Mouse (Mus musculus): ENCODE data around the gene Lmo4.

Lmo4 gene

DNA sequence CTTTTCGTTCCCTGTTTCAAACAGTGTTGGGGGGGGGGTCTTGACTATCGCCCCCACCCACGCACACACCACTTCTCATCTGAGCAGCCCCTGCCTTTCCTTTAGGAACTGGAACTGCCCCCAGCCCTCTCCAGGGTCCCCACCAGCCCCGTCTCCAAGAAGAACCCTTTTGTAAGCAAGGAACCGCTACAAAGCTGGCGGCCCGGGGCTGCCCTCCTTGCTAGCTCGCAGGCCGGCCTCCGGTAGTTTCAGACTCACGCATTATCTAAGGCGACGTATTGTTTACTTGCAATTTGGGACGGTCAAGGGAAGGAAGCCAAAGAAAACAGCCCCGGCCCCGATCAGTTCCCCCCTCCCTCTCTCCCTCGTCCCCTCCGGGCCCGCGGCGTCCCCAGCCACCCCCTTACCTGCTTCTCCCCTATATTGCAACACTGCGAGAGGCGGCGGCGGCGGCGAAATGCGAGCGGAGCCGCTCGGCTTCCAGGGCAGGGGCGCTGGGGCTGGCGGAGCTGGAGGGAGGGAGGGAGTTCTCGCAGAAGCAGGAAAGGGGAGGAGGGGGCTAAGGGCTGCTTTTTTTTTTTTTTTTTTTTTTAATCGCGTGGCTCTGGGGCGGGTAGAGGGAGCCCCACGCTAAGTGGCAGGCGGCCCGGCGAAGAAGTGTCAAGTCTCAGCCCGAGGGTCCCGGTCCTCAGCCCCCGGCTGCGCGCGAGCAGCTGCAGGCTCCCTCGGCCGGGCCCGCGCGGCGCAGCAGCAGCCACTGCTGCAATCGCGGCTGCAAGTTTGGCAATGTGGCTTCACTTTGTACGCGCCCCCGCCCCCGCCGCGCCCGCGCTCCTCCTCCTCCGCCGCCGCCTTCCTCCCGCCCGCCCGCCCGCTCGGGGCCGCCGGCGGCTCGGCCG, at the start of gene Lmo4:
Gene Lmo4 (minus strand): TSS at position 808 of the 899 bp plus-strand sequence.
- DNase-seq (ENCODE audit: low spot score in 2 of 2) = peak; percentile 57 to 59

DNA sequence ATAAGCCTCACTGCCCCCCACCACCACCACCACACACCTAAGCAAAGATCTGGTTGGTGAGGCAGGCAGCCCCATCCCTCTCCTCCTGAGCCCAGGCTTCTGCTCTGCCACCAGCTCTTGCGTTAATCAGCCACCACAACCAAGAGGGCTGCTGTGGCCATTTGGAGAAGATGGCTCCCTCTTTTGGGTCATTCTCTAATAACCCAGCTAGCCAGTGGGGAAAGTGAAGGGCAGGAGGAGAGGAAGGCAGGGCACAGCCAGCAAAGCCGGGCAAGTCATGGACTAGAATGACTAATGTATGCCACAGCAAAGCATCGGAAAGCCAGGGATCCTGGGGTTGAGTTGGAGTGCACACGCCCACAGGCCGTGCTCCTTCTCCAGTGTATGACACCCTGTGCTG, 49.3 kb upstream of the Lmo4 start:
- no peak for DNase-seq (ENCODE audit: low spot score in 2 of 2)

DNA sequence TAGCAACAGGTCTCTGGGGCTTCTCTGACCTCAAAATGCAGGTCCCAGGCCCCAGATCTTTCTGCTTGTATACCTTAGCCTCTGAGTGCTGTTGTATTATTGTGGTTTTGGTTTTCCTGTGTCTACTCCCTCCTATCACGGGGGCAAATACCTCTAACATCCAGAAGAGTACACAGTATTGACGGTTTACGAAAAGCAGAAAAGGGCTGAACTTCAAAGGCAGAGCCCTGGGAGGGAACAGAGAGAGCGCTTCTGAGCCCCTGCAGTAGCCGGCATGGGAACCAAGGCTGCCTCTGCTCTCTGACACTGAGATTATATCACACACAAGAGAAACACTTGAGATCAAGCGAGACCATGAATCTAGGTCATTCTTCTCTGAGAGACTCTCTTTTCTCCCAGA, 48.0 kb upstream of the Lmo4 start:
- DNase-seq (ENCODE audit: low spot score in 2 of 2) = no peak

DNA sequence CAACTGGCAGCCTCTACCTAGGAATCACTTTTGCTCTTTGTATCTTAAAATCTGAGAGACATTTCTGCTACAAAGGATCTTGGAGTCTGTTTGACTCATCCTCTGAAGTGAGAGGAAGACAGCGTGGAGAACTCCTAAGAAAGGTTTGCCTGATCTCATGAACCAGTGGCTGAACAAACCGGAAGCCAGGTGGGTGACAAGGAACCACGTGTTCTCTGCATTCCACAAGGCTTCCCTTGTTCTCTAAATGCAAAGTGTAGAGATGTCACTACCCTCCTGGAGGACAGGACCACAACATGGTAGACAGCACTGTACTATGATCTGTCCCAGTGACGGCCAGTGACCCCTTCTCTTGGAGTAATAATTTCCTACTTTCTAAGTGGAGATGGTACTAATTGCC, 47.1 kb upstream of the Lmo4 start:
- no peak for DNase-seq (ENCODE audit: low spot score in 2 of 2)

DNA sequence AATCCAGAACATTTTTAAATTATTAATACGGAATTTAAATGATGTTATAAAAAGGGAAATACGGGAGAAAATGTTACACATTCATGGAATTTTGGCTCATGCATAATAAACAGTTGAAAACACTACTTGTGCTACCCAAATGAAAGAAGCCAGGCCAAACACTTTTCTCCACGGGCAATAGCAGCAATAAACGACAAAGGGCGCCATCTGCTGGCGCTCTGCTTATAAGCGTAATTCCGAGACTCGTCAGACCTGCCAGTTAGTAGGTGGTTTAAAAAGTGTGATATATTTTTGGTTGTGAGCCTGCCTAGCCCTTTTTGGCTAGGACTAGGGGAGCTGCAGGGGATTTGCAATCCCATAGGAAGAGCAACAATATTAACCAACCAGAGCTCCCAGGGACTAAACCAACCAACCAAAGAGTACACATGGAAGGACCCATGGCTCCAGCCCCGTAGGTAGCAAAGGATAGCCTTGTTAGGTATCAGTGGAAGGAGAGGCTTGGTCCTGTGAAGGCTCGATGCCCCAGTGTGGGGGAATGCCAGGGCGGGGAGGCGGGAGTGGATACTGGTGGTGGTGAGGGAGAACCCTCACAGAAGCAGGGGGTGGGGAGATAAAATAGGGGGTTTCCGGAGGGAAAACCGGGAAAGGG, 37.1 kb upstream of the Lmo4 start:
- peak; percentile 72 to 77 for DNase-seq (ENCODE audit: low spot score in 2 of 2)

DNA sequence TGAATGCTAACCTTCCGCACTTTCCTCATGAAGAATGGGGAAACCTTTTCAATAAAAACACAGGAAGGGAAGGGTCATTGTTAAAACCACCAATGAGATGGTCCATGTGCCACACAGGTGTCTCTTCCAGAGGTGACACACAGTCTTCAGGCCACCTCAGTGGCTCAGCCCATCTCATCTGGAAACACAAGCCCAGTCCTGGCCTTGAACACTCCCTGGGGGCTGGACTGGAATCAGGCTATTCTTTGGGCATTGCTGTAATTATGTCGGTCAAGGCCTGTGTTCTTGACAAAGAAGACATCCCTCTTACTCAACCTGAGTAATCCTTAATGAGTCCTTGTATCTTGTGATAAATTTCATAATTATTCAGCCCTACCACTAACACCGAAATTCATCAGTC, 36.1 kb upstream of the Lmo4 start:
- DNase-seq (ENCODE audit: low spot score in 2 of 2) = no peak

DNA sequence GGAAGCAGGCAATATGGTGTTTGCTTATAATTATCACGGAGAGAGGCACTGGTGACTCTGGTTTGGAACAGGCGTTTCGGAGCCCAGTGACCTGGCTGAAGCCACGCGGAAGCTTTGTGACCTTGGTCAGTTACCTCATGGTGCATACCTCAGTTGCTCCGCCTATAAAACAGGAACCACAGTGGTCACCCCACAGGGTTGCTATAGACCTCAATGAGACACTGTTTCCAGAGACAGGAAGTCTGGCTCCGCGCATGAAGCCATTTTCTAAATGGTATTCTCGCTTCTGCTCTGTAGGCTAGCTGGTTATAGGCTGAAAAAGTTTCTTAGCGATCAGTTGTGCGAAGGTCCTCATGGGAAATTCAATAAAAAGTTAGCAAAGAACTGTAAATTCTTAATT, 33.5 kb upstream of the Lmo4 start:
- no peak for DNase-seq (ENCODE audit: low spot score in 2 of 2)

DNA sequence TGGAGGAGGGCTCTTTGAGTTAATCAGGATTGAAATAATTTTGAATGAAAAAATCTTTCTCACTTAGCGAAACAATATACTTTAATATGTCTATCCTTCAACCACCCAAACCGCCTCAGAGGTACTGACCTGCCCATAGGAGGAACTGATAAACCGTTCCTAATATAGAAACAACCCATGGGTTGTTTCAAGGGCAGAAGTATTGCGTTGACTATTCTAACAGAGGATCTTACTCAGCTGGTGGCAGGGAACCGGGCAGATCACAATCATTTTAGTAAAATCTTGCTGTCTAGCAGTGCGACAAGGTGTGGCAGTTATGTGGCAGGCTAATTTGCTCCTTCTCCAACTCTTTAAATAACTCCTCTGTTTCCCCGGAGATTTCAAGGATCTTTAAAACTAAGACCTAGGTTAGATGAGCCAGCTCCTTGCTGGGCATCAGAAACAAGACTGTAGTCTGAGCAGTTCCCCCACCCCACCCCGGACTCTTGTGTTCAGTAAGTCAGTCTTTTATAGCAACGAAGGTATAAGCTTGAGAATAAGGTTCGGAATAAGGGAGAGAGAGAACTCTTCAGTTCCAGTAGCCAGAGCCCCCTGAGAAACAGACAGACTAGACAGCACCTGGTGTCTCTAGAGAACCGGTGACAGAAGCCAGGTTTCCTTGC, 27.5 kb upstream of the Lmo4 start:
- no peak for DNase-seq (ENCODE audit: low spot score in 2 of 2)

DNA sequence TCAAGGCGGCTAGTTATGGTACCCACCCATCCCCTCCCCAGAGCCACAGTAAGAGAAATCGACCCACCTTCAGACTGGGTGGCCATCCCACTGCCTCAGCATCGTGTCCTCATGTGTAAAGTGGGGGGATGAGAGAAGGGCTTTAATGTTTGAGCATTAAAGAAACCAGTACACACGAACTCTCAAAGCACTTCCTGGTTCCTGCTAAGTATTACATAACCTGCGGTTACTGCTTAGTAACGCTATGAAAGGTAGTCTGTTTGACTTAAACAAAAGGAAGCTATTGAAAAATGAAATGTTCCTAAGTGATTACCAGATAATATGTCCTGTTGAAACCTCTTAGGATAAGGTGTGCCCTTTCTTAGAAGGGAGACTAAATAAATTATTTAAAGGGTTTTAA, 26.9 kb upstream of the Lmo4 start:
- no peak for DNase-seq (ENCODE audit: low spot score in 2 of 2)

DNA sequence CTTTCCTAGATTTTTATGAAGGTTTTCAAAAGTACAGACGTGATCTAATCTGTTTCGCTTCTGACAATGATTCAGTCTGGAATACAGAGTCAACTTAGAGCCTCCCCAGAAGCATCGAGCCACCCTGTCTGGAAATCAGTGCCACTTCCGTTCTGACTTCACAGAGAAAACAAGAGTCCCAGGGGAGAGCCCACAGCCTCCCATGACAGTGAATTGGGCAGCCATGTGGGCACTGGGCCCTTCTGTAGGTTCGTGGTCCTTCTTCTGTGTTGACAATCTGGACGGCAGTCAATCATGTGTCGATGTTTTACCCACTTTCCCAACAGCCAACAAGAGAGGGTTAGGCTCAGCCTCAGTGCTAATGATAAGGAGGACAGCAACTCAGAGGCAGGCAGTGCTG, 26.4 kb upstream of the Lmo4 start:
- DNase-seq (ENCODE audit: low spot score in 2 of 2) = no peak

DNA sequence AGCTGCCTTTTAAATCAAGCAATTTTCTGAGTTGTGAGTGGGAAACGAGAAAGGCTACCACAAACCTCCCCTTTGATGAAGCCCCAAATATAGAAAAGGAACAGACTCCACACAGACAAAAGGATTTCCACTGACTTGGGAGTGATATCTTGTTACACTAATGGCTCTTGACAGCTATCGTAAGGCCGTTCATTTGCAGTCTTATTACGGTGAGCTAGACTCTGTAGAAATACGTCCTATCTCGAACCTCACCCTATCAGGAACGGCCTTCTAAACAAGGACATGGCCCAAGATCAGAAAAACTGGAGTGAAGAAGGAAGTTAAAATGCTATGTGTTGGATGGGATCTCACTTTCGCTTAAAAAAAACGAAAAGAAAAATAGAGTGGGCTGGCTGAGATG, 25.0 kb upstream of the Lmo4 start:
- no peak for DNase-seq (ENCODE audit: low spot score in 2 of 2)

DNA sequence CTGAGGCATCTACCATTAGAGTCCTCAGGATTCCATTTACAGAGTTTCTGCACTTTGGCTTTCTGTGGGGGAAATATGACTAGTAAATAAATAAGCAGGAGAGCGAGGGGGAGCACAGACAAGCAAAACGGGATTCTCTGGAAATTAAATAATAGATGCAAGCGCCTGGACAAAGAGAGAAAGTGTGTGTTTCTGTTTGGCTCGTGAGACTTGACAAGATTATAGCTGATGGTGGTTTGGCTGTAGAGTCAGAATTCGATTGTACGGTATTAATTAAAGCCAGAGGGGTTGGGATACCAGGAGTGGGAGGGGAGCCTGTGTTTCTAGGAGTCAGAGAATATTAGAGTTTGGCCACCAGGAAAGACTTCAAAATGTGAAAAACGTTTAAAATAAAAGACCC, 24.3 kb upstream of the Lmo4 start:
- DNase-seq (ENCODE audit: low spot score in 2 of 2) = no peak

DNA sequence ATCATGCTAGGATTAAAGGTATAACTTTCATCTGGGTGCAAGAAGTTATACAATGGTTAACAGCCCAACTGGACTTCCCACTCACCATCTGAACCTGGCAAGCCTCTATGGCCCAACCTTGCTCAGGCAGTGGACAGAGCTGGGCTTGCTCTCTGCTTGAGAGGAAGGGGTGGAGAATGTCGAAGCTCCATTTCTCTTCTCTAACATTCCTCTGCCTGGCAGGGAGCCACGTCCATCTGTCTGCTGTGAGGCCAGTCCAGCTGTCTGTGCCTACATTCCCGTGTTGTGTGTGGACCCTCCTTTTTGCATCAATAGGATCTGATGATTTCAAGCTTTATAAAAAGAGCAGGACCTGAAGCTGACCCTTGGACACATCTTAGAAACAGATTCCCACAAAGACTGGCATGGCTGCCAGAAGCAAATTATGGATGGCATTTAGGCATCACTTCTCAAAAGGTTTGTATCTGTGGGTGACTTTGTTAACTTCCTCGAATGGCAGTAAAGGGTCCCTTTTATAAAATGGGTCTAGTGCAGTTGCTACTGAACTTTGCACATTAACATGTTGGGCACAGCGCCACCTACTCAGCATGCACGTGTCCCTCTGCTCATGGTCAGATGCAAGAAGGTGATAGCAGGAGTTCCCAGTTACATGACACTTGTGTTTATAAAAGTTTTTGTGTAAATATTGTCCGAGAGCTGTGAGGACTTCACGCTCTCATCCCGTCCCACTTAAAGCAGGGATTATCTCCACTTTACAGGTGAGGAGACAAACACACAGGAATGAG, 20.6 kb upstream of the Lmo4 start:
- no peak for DNase-seq (ENCODE audit: low spot score in 2 of 2)

DNA sequence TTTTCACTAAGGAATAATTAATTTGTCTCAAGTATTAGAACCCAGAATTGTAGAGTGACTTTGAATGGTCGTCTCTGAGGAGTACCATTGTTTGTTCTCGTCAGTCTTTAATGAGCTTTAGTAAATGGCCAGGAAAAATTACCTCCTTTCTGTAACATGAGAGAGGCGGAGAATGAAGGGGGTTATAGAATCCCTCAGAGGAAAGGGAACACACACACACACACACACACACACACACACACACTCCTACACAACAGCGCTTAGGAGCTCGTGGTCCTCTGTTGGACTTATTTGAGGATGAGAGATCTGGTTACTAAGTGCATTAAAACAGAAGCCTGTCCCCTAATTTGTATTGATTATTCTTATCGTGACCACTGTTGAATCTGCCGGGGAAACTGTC, 19.6 kb upstream of the Lmo4 start:
- no peak for DNase-seq (ENCODE audit: low spot score in 2 of 2)

DNA sequence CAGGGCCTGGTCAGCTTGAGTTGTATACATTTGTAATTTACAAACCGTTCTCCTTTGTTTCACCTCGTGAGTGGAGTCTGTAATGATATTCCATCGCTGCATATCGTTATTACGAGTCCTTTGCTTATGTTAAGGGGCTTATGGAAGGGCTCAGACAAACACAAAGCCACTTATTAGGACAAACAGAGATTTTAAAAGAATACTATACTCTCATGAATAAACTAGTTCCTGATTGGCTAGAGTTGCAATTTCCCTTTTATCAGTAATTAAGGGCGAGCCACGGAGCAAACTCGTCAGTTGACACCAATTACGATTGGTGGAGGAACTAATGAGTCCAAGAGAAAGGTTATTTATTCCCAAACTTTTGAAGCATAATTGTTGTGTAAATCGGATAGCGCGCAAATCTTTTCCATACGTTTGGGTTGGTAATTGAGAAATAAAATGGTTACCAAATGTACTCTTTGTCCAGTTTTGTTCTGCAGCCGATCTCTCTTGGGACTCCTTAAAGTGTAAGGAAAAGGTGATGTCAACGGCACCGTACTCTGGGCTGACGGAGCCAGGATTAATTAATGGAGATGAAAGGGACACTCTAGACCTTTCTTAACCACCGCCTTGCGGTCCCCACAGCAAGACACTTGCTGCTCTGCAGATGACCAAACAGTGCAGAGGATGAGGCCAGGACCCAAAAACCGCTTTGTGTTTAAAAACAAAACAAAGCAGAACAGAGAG, 18.5 kb upstream of the Lmo4 start:
- DNase-seq (ENCODE audit: low spot score in 2 of 2) = no peak

DNA sequence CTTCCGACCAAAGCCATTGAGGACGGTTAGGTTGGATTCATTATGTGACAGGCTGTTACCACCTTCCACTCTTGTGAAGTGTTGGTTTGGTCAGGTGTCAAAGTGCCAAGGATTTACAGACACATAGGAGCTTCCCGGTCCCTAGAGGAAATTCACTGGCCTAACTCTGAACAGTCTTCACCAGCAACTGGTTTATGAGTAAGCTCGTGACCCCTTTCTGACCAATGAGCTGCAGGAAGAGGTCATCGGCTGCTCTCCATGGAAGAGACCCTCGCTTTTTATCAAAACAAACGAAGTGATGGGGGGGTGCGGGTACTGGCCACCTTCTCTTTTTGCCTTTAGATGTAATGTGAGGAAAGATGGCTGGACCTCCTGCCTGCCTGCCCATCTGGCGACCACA, 17.4 kb upstream of the Lmo4 start:
- no peak for DNase-seq (ENCODE audit: low spot score in 2 of 2)

DNA sequence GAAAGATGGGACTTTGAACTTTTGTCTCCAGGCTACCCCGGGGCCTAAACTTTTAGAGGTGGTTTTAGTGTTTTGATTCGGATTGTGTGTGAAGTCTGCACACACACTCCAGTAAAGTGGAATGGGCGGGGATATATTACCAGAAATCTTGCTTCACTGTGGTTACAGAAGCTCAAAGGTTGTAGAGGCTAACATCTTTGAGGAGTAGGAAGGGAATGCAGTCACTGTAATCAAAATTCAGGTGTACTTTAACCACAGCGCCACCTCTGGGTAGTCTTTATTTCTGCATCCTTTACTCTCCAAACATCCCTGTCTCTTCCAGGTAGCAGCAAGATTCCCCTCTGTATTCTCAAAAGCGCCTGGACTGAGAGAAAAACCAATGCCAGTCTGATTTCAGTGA, 2.5 kb upstream of the Lmo4 start:
- no peak for DNase-seq (ENCODE audit: low spot score in 2 of 2)

DNA sequence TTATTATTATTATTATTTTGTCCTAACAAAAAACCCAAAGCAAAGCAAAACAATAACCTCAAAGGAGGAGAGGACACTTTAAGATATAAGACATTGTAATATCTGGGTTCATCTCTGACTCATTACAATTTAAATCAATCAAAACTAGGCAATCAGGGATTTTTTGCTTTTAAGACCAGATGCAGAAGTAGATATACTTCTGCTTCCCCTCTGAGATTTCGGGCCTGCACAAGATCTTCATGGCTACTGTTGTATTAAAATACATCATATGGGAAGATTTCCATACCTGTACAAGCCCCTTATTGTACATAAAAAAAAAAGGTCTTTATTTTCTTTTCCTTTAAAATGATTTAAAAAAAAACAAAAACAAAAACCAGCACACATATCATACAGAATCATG, 1.9 kb upstream of the Lmo4 start:
- DNase-seq (ENCODE audit: low spot score in 2 of 2) = no peak

DNA sequence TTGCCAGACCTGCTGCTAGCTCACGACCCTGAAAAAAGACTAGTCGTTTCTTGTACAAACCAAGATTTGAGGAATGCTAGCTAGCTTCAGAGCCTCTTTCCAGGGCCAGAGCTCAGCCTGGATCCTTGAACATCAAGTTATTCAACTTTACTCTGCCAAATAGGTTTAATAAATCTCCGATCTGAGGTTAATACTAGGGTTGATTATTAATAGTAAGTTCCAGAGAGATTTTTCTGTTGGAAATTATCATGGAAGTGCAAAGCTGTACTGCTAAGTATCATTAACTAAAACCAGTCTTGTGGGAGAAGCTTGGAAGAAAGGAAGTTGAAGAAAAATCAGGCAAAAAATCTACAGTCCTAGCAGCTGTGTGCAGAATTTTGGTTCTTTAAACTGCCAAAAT, 1.2 kb upstream of the Lmo4 start:
- no peak for DNase-seq (ENCODE audit: low spot score in 2 of 2)

DNA sequence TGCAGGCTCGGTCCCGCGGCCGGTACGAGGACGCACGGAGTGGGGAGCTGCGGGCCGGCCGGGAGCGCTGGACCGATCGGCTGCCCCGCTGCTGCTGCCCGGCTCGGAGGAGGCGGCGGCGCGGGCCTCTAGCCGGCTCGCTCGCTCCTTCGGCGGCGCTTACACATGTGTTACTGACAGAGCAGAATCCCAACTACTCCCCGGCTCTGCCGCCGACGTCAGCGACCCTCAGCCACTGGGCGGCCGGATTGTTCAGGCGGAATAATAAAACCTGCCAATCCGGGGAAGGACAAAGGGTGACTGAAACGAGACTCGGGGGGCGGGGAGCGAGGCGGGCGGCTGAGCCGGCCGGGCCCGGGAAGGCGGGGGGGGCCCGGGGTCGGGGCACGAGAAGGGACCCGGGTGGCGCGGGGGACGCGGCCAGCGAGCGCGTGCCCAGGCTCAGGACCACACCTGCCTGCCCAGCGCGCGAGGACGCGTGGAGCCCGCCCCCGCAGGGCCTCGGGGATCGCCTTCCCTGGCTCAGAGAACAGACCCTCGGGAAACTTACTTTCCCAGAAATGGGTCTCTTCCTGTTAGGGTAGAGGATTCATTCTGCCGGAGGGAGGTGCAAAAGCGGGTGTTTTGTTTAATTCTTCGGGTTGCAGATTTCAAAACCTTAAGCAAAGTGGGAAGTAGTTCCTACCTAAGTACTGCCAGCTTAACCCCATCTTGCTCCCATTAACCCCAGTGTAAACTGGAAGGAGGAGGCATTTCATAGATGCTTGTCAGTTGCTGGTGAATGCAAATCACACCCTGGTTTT, 532 bp upstream of the Lmo4 start:
- DNase-seq (ENCODE audit: low spot score in 2 of 2) = peak; percentile 84 to 86

DNA sequence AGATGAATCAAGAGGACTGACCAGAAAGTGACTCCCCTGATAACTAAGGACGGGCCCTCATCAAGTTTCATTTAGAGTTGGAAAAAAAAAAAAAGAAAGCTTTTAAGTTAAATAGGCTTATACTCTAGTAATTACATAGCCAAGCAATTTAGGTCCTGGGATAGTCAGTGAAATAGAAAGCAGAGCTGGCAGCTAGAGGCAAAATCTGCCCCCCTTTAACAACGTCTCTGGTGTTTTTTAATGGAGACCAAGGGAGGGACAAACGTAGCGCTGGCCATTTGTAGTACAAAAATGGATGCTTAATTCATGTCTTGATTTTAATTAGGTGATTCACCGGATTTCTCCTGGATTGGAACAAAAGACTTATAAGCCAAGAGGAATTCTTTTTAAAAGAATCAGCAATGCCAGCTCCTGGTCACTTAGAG, 1.0 kb downstream of the Lmo4 start:
- no peak for DNase-seq (ENCODE audit: low spot score in 2 of 2)

Data from frontal cortex, postnatal 25 days (tissue).